Mouse (Mus musculus) WW6 (cell line): ENCODE measurements around the gene Rab5c.
A peak's percentile ranks its signal among the peaks of the same experiment; 100 is the strongest.

Experiments used
- DNase-seq: peaks from one replicate; pipeline ENCODE4 v3.0.0-alpha.2; 2013; ENCODE audit warnings: low read depth, low spot score

Gene Rab5c

DNA sequence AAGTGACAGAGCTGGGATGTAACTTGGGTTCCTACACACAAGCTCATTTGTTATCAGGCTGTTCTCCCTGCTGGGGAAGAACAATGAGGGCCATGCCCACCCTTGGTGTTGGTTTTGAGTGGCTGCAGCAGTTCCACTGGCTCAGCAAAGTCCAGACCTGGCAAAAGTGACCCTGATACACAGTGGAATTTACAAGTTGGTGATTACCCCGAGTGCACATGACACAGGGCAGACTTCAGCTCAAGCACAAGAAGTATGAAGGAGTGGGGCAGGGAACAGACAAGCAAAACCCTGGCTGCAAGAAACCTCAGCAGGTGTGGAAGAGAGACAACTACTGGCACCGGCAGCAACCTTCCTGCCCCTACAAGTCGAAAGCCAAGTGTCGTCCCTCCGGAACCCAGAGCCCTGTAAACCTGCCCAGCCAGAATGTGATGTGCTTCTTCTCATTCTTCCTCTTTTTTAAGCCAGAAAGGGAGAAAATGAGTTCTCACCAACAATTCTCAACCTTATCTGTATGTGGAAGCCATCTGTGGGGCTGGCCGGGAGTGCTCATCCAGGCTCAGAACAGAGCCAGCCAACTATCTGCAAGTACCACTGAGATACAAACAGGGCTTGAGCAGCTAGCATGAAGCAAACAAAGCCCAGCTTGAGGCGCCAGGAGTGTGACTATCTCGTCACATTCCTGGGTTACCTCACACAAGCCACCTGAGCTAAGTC lies 16.1 kb downstream of the Rab5c start:
- DNase-seq = no peak

DNA sequence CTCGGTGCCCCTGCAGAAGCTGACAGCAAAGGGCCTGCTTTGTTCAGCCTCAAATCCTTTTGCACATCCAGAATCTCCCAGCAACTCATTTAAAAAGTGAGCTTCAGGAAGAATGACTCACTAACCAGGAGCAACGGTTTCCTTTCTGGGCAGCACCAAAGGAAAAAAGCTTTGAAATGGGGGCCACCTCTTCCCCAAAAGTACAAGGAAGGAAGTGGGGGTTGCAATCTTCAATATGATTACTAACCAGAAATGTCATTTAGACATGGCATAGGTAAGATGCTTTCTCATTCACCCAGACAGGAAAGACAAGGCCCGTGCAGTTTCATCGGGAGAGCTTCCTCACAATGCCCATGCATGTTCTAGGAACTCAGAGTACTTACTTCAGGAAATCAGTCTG lies 16.8 kb downstream of the Rab5c start:
- DNase-seq = no peak

DNA sequence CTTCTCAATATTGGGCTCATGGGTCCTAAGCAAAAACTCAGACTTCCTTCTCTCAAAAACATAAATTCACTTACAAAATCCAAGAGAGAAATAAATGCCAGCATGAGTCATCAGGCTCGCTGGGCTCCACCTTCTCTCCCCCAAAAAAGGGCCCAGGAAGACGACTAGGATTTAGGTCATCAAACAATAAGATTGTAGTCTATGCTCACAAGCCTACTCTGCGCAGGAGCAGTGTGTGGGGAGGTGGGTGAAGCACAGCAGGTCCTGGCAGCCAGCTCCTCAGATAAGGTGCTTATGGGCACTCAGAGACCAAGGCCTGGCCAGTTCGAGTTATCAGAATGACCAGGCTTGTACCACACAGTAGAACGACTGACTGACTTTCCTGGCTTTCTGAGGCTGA lies 17.7 kb downstream of the Rab5c start:
- no peak for DNase-seq

DNA sequence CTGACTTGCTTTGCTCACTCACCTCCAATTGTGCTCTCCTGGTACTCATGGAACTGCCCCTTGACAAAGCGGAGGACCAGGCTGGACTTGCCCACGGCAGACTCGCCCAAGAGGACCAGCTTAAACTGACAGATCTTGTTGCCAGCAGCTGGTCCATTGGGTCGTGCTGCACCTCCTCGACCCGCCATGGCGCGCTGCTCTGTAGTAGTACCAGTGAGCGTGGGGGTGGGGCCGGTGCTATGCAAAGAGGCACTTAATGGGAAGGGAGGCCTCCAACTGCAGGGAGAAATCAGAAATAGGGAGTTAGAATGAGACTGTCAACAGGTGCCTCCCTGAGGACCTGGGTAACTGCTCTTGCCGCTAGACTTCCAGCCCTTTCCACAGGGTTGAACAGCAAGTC lies 18.1 kb downstream of the Rab5c start:
- DNase-seq = no peak

DNA sequence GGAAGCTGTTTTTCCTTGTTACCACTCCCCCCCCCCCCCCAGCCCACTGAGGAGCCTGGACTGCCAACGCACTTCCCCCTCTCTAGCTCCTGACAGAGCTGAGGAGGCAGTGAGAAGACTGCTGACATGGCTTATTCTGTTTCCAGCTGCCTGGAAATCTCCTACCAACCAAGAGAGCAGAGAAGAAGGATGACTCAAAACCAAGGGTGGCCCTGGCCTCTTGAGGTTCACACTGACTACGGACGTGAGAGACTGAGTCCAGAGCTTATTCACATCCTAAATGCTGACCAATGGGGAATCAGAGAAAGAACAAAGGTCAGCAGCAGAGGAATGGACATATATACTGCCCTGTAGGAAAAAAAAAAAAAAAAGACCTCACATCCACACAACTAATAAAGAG lies 18.7 kb downstream of the Rab5c start:
- no peak for DNase-seq

DNA sequence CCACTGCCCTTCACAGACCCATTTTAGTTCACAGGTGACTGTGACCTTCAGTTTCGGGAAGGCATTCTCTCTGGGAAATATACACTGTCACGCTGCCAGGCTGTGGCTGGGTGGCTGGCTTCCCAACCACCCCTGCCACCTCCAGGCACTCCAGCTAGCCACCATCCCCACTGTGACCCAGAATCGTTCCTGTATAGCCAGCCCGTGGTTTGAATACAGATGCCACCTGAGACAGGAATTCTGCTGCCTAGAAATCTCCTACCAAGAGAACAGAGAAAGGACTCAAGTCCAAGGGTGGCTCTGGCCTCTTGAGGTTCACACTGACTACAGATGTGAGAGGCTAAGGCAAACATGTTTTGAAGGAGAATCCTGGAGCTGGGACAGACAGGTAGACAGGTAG lies 19.1 kb downstream of the Rab5c start:
- no peak for DNase-seq

DNA sequence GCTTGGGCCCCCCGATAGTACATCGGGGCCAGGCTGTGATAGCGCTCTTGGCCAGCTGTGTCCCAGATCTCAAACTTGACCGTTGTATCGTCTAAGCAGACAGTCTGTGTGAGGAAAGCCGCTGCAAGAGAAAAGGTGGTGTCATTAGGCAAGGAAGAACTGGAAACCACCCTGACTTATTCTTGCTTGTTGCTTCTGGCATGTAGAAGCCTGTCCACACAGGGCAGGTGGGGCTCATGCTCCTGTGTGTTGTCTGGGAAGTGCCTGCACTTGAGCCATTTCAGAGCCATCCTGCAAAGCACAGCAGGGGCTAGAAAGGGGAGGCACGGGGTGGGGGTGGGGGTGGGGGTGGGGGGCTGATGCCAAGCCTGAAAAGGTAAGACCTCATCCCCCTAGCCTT lies 19.6 kb downstream of the Rab5c start:
- DNase-seq = no peak

DNA sequence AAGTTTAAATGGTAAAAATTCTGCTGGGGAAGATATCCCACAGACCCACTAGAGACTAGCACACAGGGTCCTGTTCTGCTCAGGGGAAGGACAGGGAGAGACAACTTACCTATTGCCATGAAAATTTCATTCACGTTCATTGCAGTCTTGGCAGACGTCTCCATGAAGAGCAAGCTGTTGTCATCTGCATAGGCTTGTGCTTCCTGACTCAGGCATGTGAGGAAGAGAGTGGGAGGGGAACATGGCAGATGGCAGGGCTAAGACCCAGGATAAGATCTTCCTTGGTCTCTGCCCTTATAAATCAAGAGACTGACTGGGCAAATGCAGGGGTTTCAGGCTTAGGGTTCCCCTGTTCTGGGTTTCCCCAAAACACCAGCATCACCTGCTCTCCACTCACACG lies 21.4 kb downstream of the Rab5c start:
- no peak for DNase-seq

DNA sequence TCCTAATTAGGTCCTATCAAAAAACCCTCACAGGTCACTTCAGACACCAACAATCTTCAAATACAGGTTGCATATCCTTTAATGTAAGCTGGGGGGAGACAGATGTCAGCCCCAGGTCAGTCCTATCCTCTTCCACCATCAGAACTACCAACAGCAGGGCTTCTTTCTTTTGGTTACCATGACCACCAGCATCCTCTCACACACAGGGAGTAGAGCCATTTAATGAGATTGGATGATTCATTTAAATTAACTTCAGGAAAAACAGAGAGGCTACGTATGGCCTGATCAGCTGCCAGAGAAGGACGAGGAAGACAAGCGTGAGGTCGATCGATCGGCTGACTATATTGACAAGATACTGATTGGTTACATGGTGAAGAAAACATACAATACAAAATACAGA lies 23.1 kb downstream of the Rab5c start:
- no peak for DNase-seq

DNA sequence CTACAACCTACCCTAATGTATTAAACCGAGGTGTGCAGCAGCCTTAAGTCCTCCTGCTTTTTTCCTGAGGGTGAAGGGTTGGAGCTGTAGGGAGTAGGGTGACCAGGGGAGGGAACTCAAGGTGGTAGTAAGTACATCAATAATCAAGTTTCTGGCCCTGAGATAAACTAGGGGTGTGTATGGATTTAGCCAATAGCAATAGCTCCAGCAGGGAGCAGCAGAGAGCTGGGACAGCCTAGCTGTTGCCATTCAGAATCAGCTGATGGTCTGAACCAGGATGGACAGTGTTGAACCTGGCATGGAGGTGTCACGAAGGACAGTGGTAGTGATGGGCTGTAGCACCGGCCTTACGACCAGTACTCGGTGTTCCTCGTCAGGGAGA lies 23.5 kb downstream of the Rab5c start:
- no peak for DNase-seq

DNA sequence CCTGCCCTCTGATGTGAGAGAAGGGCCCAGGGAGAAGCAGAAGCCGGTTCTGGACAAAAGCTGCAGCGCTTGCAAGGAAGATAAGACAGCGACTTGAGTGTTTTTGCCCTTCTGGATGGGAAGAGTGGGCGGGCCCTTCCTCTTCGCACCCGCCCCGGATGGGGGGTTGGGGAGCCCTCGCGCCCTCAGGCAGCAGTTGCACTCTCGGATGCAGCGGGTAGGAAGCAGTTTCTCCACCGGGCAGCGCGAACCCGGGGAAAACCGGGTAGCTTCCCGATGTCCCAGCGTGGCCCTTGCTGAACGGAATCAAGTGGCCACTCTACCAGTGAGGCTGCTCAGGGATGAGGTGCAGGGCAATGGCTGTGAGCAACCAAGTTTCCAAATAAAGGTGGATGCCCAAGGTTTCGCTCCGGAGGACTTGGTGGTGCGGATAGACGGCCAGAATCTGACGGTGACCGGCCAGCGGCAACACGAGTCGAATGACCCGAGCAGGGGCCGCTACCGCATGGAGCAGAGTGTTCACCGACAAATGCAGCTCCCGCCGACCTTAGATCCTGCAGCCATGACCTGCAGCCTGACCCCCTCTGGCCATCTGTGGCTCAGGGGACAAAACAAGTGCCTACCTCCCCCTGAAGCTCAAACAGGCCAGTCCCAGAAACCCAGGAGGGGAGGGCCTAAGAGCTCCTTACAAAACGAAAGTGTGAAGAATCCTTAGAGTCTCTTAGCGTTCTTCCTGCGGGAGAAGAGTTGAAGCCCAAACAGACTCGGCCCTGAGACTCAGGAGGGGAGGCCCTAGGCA lies 24.1 kb downstream of the Rab5c start, which contains the start of gene Hspb9:
Gene Hspb9 (plus strand): TSS at position 116 of the 799 bp plus-strand sequence.
- peak; percentile 71 for DNase-seq

DNA sequence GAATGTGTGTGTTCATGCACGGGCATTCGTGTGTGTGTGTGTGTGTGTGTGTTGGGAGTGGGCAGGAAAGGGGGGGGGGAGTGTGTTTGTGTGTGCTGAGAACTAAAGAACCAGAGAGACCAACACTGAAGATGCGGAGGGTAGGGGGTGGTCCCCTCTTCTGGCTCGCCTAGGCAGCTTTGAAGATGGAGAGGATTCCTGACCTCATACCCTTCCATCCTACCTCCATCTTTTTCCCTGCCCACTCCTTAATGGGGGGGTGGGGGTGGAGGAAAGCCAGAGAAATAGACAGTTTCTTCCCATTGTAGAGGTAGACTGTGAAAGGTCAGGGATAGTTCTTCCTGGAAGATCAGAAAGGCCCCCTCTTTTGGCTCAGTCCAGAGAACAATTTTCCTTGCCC lies 24.8 kb downstream of the Rab5c start:
- no peak for DNase-seq

DNA sequence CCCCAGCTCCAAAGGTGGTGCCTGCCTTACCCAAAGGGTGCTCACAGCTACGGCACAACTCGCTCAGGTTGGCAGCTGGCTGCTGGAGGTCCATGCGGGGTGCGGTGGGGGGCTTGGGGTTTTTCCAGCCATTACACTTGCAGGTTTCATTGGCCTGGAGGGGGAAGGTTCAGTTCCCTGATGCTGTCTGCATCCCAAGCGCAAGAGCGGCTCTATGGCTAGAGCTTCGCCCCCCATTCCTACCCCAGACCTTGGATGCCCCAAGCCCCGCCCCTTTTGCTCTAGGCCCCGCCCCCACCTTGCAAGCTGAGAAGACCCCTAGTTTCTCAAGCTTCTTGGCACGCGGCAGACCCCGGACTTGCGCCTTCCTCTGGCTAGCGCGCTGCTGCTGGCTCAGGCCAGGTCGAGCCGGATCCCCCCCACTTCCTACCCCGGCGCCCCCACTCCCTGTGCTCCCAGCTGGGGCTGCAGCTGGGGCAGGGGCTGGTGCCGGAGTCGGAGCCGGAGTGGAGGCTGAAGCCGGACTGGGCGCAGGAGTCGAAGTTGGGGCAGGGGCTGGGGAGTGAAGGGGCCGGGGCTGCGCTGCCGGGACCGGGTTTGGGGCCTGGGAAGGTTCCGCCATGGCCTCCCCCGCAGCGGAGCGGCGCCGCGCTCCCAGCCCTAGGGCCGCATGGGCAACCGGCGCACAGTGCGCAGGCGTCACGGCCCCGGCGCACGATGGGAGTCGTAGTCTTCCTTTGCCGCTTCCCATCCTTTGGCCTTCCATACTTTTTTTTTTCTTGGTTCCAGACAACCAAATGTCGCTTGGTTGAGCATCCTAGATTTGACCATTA lies 26.0 kb downstream of the Rab5c start, which contains the start of gene Kat2a:
Gene Kat2a (minus strand): TSS at position 683 of the 833 bp plus-strand sequence.
- peak; percentile 79 for DNase-seq

DNA sequence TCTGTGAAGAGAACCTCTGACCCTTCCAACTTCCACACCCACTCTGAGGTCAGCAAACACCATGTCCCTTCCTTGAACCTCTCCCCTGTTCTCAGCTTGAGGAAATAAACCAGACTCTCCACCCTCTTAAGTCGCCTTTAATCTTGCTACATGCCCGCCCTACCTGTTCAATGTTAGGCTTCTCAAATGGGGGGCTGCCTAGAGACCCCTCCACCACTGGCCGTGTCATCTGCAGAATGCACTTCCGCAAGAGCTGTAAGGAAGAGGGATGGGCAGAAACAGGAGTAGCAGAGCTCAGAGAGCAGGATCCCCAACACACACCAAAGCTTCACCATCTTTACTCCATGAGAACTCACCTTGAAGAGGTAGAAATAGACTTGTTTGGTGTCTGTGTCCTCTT lies 27.0 kb downstream of the Rab5c start:
- no peak for DNase-seq

DNA sequence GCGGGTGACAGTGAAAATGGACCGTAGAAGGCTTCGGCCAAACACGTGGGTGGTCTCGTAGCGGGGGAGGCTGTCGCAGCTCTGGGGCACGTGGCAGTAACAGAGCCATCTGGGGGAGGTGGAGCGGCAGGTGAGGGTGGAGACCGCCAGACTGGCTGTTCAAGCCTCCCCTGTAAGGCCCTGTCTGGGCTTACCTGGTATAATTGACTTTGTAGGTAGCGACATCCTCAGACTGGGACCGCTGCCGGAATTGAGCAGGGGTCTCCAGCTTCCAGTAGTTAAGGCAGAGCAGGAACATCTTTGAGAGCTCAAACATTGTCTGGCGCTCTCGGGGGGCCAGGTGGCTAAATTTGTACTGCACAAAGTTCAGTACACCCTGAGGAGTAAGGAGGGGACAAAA lies 27.5 kb downstream of the Rab5c start:
- no peak for DNase-seq

DNA sequence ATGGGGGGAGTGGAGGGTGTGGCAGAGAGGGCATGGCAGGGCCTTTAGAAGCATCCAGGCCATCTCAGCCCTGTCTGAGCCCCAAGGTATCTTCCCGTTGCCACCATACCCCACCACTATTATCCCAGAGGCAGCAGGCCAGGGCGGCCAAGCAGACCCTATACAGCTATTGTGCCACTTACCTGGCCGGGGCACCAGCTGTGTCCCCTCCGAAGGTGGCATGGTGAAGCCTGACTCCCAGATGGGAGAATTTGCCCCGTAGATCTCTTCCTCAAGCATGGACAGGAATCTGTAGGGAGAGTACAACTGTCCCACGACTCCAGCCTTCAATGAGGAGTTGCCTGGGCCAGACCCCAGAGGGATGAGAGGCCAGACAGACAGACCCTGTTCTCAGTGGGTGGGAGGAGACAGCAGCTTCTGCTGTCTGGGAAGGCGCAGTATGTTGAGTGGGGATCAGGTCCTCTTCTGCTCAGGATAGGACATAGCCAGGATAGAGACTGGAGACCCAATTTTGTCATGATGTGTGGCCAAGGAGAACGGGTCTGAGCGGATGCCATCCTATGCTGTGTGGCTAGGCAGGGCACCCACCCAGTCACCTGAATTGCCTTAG lies 28.7 kb downstream of the Rab5c start:
- no peak for DNase-seq

DNA sequence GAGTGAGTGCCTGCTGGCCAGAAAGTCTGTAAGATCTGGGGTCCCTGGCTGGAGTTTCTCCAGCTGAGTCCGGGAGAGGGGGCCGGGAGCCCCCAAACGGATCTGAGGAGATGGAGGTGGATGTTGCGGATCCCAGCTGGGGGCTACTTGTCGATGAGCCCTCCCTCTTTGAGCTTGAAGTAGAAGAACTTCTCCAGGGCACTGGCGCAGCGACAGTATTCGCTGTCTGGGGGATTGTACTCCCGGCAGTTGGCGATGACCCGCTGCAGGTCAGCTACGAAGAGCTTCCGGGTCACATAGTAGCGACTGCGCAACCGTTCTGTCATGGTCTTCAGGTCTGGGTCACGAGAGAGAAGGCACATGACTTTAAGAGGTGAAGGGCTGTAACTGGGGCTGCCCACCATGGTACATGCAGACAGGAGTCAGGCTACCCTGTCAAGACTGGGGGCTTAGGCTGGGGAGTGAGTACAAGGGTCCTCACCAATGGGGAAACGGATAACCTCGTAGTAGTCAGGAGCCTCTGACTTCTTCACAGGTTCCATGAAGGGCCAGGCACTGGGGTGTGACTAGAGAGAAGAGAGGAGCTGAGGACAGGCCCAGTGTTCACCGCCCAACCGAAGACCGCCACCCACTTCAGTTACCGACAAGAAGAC lies 32.8 kb downstream of the Rab5c start:
- no peak for DNase-seq

DNA sequence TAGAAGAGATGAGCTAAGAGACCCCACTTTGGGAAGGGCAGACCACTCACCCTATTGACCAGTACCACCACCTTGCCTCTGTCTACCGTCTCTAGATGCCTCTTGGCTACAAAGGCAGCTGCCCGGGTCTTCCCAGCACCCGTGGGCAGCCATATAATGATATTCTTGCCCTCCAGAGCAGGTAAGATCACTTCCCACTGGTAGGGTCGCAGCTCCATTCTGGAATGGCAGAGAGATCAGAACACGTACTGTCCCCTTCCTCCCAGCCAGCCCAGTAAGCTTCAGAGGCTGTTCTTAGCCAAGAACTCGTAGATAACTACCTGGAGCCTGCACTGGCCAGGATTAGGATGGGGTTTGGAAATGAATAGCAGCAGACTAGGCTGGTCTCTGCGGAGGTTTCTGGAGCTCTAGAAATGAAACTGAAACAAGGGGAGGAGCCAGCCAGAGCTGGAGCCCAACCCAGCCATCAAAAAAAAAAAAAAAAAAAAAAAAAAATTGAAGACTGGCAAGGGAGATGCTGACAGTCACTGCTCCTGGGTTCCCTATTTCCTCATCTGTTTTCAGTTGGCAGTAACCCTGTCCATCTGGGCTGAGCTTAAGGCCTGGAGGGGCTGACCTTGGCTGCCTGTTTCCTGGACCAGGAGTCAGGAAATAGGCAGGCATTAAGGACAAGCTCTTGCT lies 34.0 kb downstream of the Rab5c start, which contains the start of gene Dhx58:
Gene Dhx58 (minus strand): TSS at position 421 of the 681 bp plus-strand sequence.
- no peak for DNase-seq

DNA sequence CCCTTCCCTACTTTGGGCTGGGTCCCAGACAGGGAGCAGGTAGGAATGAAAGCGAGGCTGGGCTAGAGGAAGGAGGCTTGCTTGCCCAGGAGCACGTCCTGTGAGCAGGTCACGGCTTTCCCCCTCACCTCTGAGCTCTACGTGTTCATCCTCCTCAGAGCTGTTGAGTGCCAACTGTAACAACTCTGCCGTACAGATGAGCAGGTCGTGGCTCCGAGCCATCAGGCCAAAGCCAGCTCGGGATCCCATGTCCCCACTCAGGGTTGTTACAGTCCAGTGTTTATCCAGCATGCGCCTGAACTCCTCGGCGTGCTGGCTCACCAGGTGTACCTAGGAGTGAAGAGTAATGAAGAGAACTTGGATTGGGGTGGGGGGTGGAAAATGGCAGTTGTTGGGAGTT lies 34.6 kb downstream of the Rab5c start:
- no peak for DNase-seq

DNA sequence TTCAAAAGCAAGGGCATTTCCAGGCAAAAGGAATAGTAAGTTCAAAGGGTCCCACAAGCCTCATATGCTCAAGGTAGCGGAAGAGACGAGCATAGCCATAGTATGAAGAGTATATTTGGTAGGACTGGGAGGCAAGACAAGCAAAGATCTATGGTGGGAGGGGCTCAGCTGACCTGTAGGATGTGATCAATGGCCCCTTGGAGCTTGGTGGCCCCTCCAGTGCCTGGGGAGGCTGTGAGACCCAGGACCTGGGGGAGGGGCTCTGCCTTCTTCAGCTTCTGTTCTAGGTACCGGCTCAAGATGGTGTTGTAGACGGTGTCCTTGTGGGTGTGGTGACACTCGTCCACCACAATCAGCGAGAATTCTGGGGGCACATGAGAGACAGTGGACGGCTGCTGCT lies 35.1 kb downstream of the Rab5c start:
- no peak for DNase-seq
